23 mouse cellular contexts compared by ENCODE assay signal in genomic region chr12:9154491-9154890, GRCm38 (mm10).
"Had no signal": no experiment of that assay in that cellular context is flagged by ENCODE, and none has a peak within 500 bp of the region (broad histone marks: within the 10 kb centered on the region; RNA-seq: fewer than 3 reads in every experiment).

No protein-coding gene starts in this region.

- H3K4me1 ChIP-seq: embryonic facial prominence, embryonic 10.5 days; embryonic facial prominence, embryonic 12.5 days; embryonic facial prominence, embryonic 15.5 days; forebrain, embryonic 10.5 days; forebrain, embryonic 12.5 days; forebrain, embryonic 13.5 days; forebrain, embryonic 15.5 days; heart, embryonic 12.5 days had no signal

- H3K9me3 ChIP-seq: embryonic facial prominence, embryonic 10.5 days; embryonic facial prominence, embryonic 12.5 days; embryonic facial prominence, embryonic 13.5 days; embryonic facial prominence, embryonic 15.5 days; forebrain, embryonic 10.5 days; forebrain, embryonic 12.5 days; forebrain, embryonic 13.5 days; forebrain, embryonic 15.5 days; heart, embryonic 12.5 days had no signal

- DNase-seq: cerebellum, adult 9-10 months; cerebellum, adult 9-11 months; cerebellum, postnatal 25 days; cerebellum, postnatal 36 days; embryo, embryonic 11 days; forebrain, postnatal 0 days; gastrocnemius, adult 2 months; gastrocnemius, postnatal 10 days; gastrocnemius, postnatal 14 days; gastrocnemius, postnatal 25 days; gastrocnemius, postnatal 36 days; heart, adult 18-20 months; heart, adult 2 months had no signal

- H3K36me3 ChIP-seq: embryonic facial prominence, embryonic 10.5 days; embryonic facial prominence, embryonic 12.5 days; embryonic facial prominence, embryonic 13.5 days; embryonic facial prominence, embryonic 15.5 days; forebrain, embryonic 10.5 days; forebrain, embryonic 12.5 days; forebrain, embryonic 15.5 days; heart, embryonic 12.5 days had no signal

- H3K27me3 ChIP-seq: embryonic facial prominence, embryonic 12.5 days; embryonic facial prominence, embryonic 13.5 days; embryonic facial prominence, embryonic 15.5 days; forebrain, embryonic 12.5 days; forebrain, embryonic 13.5 days; forebrain, embryonic 15.5 days; heart, embryonic 12.5 days had no signal

- H3K27ac ChIP-seq: embryonic facial prominence, embryonic 10.5 days; embryonic facial prominence, embryonic 12.5 days; embryonic facial prominence, embryonic 13.5 days; embryonic facial prominence, embryonic 15.5 days; forebrain, embryonic 10.5 days; forebrain, embryonic 12.5 days; forebrain, embryonic 13.5 days; forebrain, embryonic 15.5 days; gastrocnemius, adult 2 months; heart, adult 2 months had no signal

- H3K4me3 ChIP-seq: embryonic facial prominence, embryonic 10.5 days; embryonic facial prominence, embryonic 12.5 days; embryonic facial prominence, embryonic 13.5 days; embryonic facial prominence, embryonic 15.5 days; erythroblast, embryonic 14.5 days; forebrain, embryonic 10.5 days; forebrain, embryonic 12.5 days; forebrain, embryonic 13.5 days; forebrain, embryonic 15.5 days; gastrocnemius, adult 2 months; heart, adult 2 months; heart, embryonic 12.5 days had no signal
